Comparison of ENCODE assay signal across 24 mouse cellular contexts in the genomic region with DNA sequence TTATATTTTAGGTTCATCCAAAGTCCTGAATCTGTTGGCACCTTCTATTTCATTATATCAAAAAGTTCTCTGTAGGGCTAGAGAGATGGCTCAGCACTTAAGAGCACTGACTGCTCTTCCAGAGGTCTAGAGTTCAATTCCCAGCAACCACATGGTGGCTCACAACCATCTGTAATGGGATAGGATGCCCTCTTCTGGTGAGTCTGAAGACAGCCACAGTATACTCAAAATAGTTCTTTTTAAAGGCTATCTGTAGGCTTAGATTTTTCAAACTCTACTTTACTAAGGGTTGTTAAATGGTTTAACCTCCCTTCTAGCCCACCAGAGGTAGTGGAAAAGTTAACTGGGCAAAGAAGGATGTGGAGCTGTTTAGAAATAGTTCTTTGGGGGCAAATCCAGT. TPM values are rescaled to one million over a fixed set of nuclear protein-coding genes. Genes with fewer than 3 reads are reported as not detected.
DNase-seq lines count a peak whose midpoint lies in the region; ATAC-seq and TF ChIP-seq lines count a peak whose summit lies in the region.
"Had no signal": no experiment of that assay in that cellular context is flagged by ENCODE, and none has a peak within 500 bp of the region (broad histone marks: within the 10 kb centered on the region; RNA-seq: fewer than 3 reads in every experiment).

No protein-coding gene starts in this region.

- peak overlapping the region; percentile 85 for H3K27ac ChIP-seq in heart, adult 2 months
- H3K27ac ChIP-seq in heart, embryonic 12.5 days (ENCODE audit: poor library complexity, severe bottlenecking) = no peak overlapping the region
- H3K27ac ChIP-seq in kidney, adult 2 months (ENCODE audit: insufficient read depth, low read depth, low read length) = peak overlapping the region; percentile 67; the same call in 1 of the 2 replicates
- no peak overlapping the region for H3K27ac ChIP-seq in kidney, embryonic 14.5 days (ENCODE audit: low read depth, low read length)
- peak overlapping the region; percentile 29 for H3K27ac ChIP-seq in liver, adult 2 months (replicated peaks; ENCODE audit: insufficient read depth, low read depth, low read length)
- no peak overlapping the region for H3K27ac ChIP-seq in liver, embryonic 11.5 days (ENCODE audit: low read depth, low read length)
- no peak overlapping the region for H3K27ac ChIP-seq in MEL (ENCODE audit: control insufficient read depth, low read depth, low read length)
- no peak overlapping the region for H3K27ac ChIP-seq in forebrain, postnatal 0 days (ENCODE audit: low read depth, low read length)
- H3K27ac ChIP-seq: embryonic facial prominence, embryonic 15.5 days; forebrain, embryonic 10.5 days; heart, embryonic 15.5 days; hindbrain, embryonic 10.5 days; hindbrain, embryonic 14.5 days had no signal

- no peaks in the 10 kb centered on the region for H3K79me2 ChIP-seq in heart, adult 2 months (replicated peaks; ENCODE audit: control insufficient read depth, insufficient read depth, low read length)
- H3K79me2 ChIP-seq in liver, adult 2 months (ENCODE audit: control insufficient read depth, insufficient read depth, low read length) = no peaks in the 10 kb centered on the region
- H3K79me2 ChIP-seq in MEL (ENCODE audit: control insufficient read depth, insufficient read depth, low read length, poor library complexity) = no peaks in the 10 kb centered on the region

- peak; percentile 55 for TF ChIP-seq CTCF in heart, adult 2 months (IDR thresholded peaks at IDR 0.05)
- no peak for TF ChIP-seq CTCF in kidney, adult 2 months (conservative IDR thresholded peaks at IDR 0.05; ENCODE audit: insufficient read depth, insufficient read length, low read depth, low read length)
- TF ChIP-seq CTCF in liver, adult 2 months (IDR thresholded peaks at IDR 0.05; ENCODE audit: low read depth, low read length) = no peak
- TF ChIP-seq CTCF in MEL (IDR thresholded peaks at IDR 0.05 in 2 of 3, conservative IDR thresholded peaks at IDR 0.05 in 1 of 3; ENCODE audit: control insufficient read depth in 1 of 3, insufficient read depth in 1 of 3, low read depth in 2 of 3, low read length in 3 of 3, poor library complexity in 1 of 3, severe bottlenecking in 1 of 3) = peak in 2 of 3 experiments; percentile 10 to 56; a peak in 2 of 6 replicates
- no peak for TF ChIP-seq CTCF in forebrain, postnatal 0 days (IDR thresholded peaks at IDR 0.05; ENCODE audit: low read depth)

- peak; percentile 1; the same call in 1 of the 2 replicates for TF ChIP-seq RAD21 in MEL (IDR thresholded peaks at IDR 0.05; ENCODE audit: low read depth, low read length)

- H3K4me1 ChIP-seq in heart, adult 2 months (ENCODE audit: control insufficient read depth, insufficient read depth, low read length) = peaks cover 1% of the 10 kb centered on the region
- H3K4me1 ChIP-seq in heart, embryonic 12.5 days (replicated peaks) = no peaks in the 10 kb centered on the region
- H3K4me1 ChIP-seq in kidney, adult 2 months (ENCODE audit: control insufficient read depth, insufficient read depth, low read length) = peaks cover 2% of the 10 kb centered on the region; the same call in 1 of the 2 replicates
- H3K4me1 ChIP-seq in kidney, embryonic 14.5 days (ENCODE audit: control insufficient read depth, insufficient read depth, low read length) = no peaks in the 10 kb centered on the region
- H3K4me1 ChIP-seq in liver, adult 2 months (ENCODE audit: control insufficient read depth, insufficient read depth, low read length) = peaks cover 4% of the 10 kb centered on the region; the same call in 1 of the 2 replicates
- no peaks in the 10 kb centered on the region for H3K4me1 ChIP-seq in liver, embryonic 11.5 days (replicated peaks; ENCODE audit: control insufficient read depth, insufficient read depth, low read length)
- H3K4me1 ChIP-seq in MEL (ENCODE audit: control insufficient read depth in 1 of 2, insufficient read depth in 2 of 2, low read length in 2 of 2) = no peaks in the 10 kb centered on the region; a peak in 1 of 4 replicates
- no peaks in the 10 kb centered on the region for H3K4me1 ChIP-seq in forebrain, postnatal 0 days (ENCODE audit: insufficient read depth)
- H3K4me1 ChIP-seq: embryonic facial prominence, embryonic 15.5 days; forebrain, embryonic 10.5 days; hindbrain, embryonic 10.5 days had no signal

- no peak overlapping the region for H3K4me3 ChIP-seq in heart, adult 2 months
- H3K4me3 ChIP-seq in heart, embryonic 12.5 days = no peak overlapping the region
- H3K4me3 ChIP-seq in kidney, adult 2 months (ENCODE audit: insufficient read depth, low read depth, low read length) = no peak overlapping the region
- no peak overlapping the region for H3K4me3 ChIP-seq in kidney, embryonic 14.5 days (ENCODE audit: low read length)
- H3K4me3 ChIP-seq in liver, adult 2 months (ENCODE audit: insufficient read depth, low read depth, low read length) = no peak overlapping the region
- H3K4me3 ChIP-seq in liver, embryonic 11.5 days (ENCODE audit: low read depth, low read length) = no peak overlapping the region
- H3K4me3 ChIP-seq in MEL (ENCODE audit: control insufficient read depth in 1 of 2, insufficient read depth in 1 of 2, low read depth in 2 of 2, low read length in 2 of 2) = no peak overlapping the region
- no peak overlapping the region for H3K4me3 ChIP-seq in forebrain, postnatal 0 days (ENCODE audit: low read depth, low read length)
- H3K4me3 ChIP-seq: embryonic facial prominence, embryonic 15.5 days; erythroblast, embryonic 14.5 days; forebrain, embryonic 10.5 days; heart, embryonic 15.5 days; hindbrain, embryonic 10.5 days had no signal

- no peak for DNase-seq in heart, adult 2 months
- no peak for DNase-seq in kidney, adult 2 months
- DNase-seq in liver, adult 2 months (ENCODE audit: extremely low read depth, low read depth, low spot score) = no peak
- no peak for DNase-seq in liver, embryonic 11.5 days (ENCODE audit: low spot score)
- no peak for DNase-seq in MEL (ENCODE audit: low read depth, low spot score)
- no peak for DNase-seq in forebrain, postnatal 0 days
- DNase-seq: adrenal gland, adult 8-10 months; adrenal gland, postnatal 36 days; cerebellum, adult 11 months; cerebellum, adult 8-10 months; cerebellum, postnatal 14 days; embryo, embryonic 11 days; gastrocnemius, postnatal 10 days had no signal

- H3K4me2 ChIP-seq in heart, embryonic 12.5 days = no peak overlapping the region
- no peak overlapping the region for H3K4me2 ChIP-seq in kidney, embryonic 14.5 days (replicated peaks; ENCODE audit: low read depth, low read length)
- H3K4me2 ChIP-seq in liver, embryonic 11.5 days = no peak overlapping the region
- H3K4me2 ChIP-seq in forebrain, postnatal 0 days (ENCODE audit: low read depth) = no peak overlapping the region
- H3K4me2 ChIP-seq: embryonic facial prominence, embryonic 15.5 days; heart, embryonic 15.5 days; hindbrain, embryonic 14.5 days had no signal

- H3K9me3 ChIP-seq in heart, embryonic 12.5 days (replicated peaks) = no peaks in the 10 kb centered on the region; the same call in 1 of the 2 replicates
- H3K9me3 ChIP-seq in kidney, embryonic 14.5 days (ENCODE audit: control insufficient read depth, low read length) = no peaks in the 10 kb centered on the region
- no peaks in the 10 kb centered on the region for H3K9me3 ChIP-seq in liver, embryonic 11.5 days (ENCODE audit: control insufficient read depth, low read length)
- no peaks in the 10 kb centered on the region for H3K9me3 ChIP-seq in MEL (replicated peaks; ENCODE audit: insufficient read depth, low read length)
- H3K9me3 ChIP-seq in forebrain, postnatal 0 days (ENCODE audit: low read length) = no peaks in the 10 kb centered on the region
- H3K9me3 ChIP-seq: embryonic facial prominence, embryonic 15.5 days; forebrain, embryonic 10.5 days; heart, embryonic 15.5 days; hindbrain, embryonic 10.5 days had no signal

- intact Hi-C loops in heart, adult 2 months (cut with DNase I) = no loop called here

- H3K36me3 ChIP-seq in heart, adult 2 months (ENCODE audit: control insufficient read depth, insufficient read depth, low read length) = no peaks in the 10 kb centered on the region
- no peaks in the 10 kb centered on the region for H3K36me3 ChIP-seq in heart, embryonic 12.5 days
- no peaks in the 10 kb centered on the region for H3K36me3 ChIP-seq in kidney, adult 2 months (ENCODE audit: control insufficient read depth, insufficient read depth, low read length)
- H3K36me3 ChIP-seq in kidney, embryonic 14.5 days (ENCODE audit: control insufficient read depth, insufficient read depth, low read length) = no peaks in the 10 kb centered on the region
- H3K36me3 ChIP-seq in liver, adult 2 months (ENCODE audit: control insufficient read depth, insufficient read depth, low read length) = no peaks in the 10 kb centered on the region
- H3K36me3 ChIP-seq in liver, embryonic 11.5 days (ENCODE audit: control insufficient read depth, insufficient read depth, low read length) = no peaks in the 10 kb centered on the region
- peaks cover 0 to 2% of the 10 kb centered on the region in 2 experiments; a peak in 2 of 4 replicates for H3K36me3 ChIP-seq in MEL (ENCODE audit: control insufficient read depth in 1 of 2, insufficient read depth in 2 of 2, low read length in 2 of 2)
- H3K36me3 ChIP-seq in forebrain, postnatal 0 days (ENCODE audit: insufficient read depth) = no peaks in the 10 kb centered on the region
- H3K36me3 ChIP-seq: embryonic facial prominence, embryonic 15.5 days; forebrain, embryonic 10.5 days; heart, embryonic 15.5 days; hindbrain, embryonic 10.5 days had no signal

- no peaks in the 10 kb centered on the region for H3K27me3 ChIP-seq in heart, adult 2 months (ENCODE audit: control insufficient read depth, insufficient read depth, low read length)
- H3K27me3 ChIP-seq in heart, embryonic 12.5 days (replicated peaks) = no peaks in the 10 kb centered on the region
- H3K27me3 ChIP-seq in kidney, adult 2 months (replicated peaks; ENCODE audit: control insufficient read depth, insufficient read depth, low read length) = no peaks in the 10 kb centered on the region
- no peaks in the 10 kb centered on the region for H3K27me3 ChIP-seq in kidney, embryonic 14.5 days (ENCODE audit: control insufficient read depth, insufficient read depth, low read length)
- no peaks in the 10 kb centered on the region for H3K27me3 ChIP-seq in liver, adult 2 months (ENCODE audit: control insufficient read depth, insufficient read depth, low read length)
- no peaks in the 10 kb centered on the region for H3K27me3 ChIP-seq in liver, embryonic 11.5 days (replicated peaks; ENCODE audit: control insufficient read depth, insufficient read depth, low read length)
- H3K27me3 ChIP-seq in MEL (ENCODE audit: control insufficient read depth in 1 of 2, insufficient read depth in 2 of 2, low read length in 2 of 2) = no peaks in the 10 kb centered on the region
- H3K27me3 ChIP-seq in forebrain, postnatal 0 days (ENCODE audit: insufficient read depth, low read length) = no peaks in the 10 kb centered on the region
- H3K27me3 ChIP-seq: CH12.LX; embryonic facial prominence, embryonic 15.5 days; heart, embryonic 15.5 days had no signal

- no peak overlapping the region for H3K9ac ChIP-seq in heart, adult 2 months (ENCODE audit: low read depth, low read length)
- no peak overlapping the region for H3K9ac ChIP-seq in heart, embryonic 12.5 days
- no peak overlapping the region for H3K9ac ChIP-seq in kidney, embryonic 14.5 days (ENCODE audit: low read depth, low read length)
- no peak overlapping the region for H3K9ac ChIP-seq in liver, adult 2 months (ENCODE audit: low read depth, low read length)
- H3K9ac ChIP-seq in liver, embryonic 11.5 days (ENCODE audit: low read depth, low read length) = no peak overlapping the region
- no peak overlapping the region for H3K9ac ChIP-seq in MEL (ENCODE audit: control insufficient read depth, low read depth, low read length, poor library complexity, severe bottlenecking)
- H3K9ac ChIP-seq in forebrain, postnatal 0 days = no peak overlapping the region
- H3K9ac ChIP-seq: embryonic facial prominence, embryonic 15.5 days; heart, embryonic 15.5 days; hindbrain, embryonic 14.5 days had no signal

- no peak for TF ChIP-seq POLR2A in heart, adult 2 months (IDR thresholded peaks at IDR 0.05; ENCODE audit: insufficient read depth, low read depth, low read length)
- TF ChIP-seq POLR2A in kidney, adult 2 months (IDR thresholded peaks at IDR 0.05; ENCODE audit: low read depth, low read length) = no peak
- TF ChIP-seq POLR2A in liver, adult 2 months (IDR thresholded peaks at IDR 0.05; ENCODE audit: extremely low read depth, insufficient read depth, low read length) = no peak
- TF ChIP-seq POLR2A in MEL (IDR thresholded peaks at IDR 0.05; ENCODE audit: control insufficient read depth in 1 of 2, insufficient read depth in 1 of 2, low read depth in 1 of 2, low read length in 2 of 2, poor library complexity in 1 of 2) = no peak

- TF ChIP-seq EP300 in heart, adult 2 months (IDR thresholded peaks at IDR 0.05; ENCODE audit: insufficient read depth, low read depth, low read length) = no peak
- no peak for TF ChIP-seq EP300 in MEL (IDR thresholded peaks at IDR 0.05; ENCODE audit: low read depth in 1 of 2, low read length in 2 of 2)

- no peak for ATAC-seq in heart, embryonic 12.5 days (ENCODE audit: insufficient number of reproducible peaks, low FRiP score)
- ATAC-seq in kidney, embryonic 14.5 days (ENCODE audit: low FRiP score, low TSS enrichment) = no peak
- no peak for ATAC-seq in liver, embryonic 11.5 days (replicated peaks; ENCODE audit: low FRiP score)
- ATAC-seq in forebrain, postnatal 0 days = no peak
- ATAC-seq: forebrain, embryonic 14.5 days; inflammation-experienced regulatory T-cells, adult 6 months had no signal

RNA-seq across cellular contexts. Expression of gene Aaed1, which starts 7.3 kb away (rescaled TPM):
- 10 to 100 TPM; 55.7 to 65.7 TPM for total RNA-seq in heart, adult 2 months (2021)
- polyA plus RNA-seq in heart, adult 2 months (2012; rRNA removed) = 19.6 and 28.4 TPM in 2 replicates
- polyA plus RNA-seq in heart, embryonic 12.5 days (2016; fragmentation: Nextera tagmentation; extraction: Ambion mirVana) = 89.0 and 93.6 TPM in 2 replicates
- 22.6 and 25.5 TPM in 2 replicates for polyA plus RNA-seq in kidney, adult 2 months (2012; rRNA removed)
- 32.7 and 47.0 TPM in 2 replicates for polyA plus RNA-seq in kidney, embryonic 14.5 days (2014; fragmentation: Nextera tagmentation; extraction: Ambion mirVana)
- 83.4 and 84.2 TPM in 2 replicates for total RNA-seq in liver, adult 2 months (2014; rRNA removed)
- polyA plus RNA-seq in liver, adult 2 months (2012; rRNA removed) = 20.8 and 21.1 TPM in 2 replicates
- 43.0 and 45.5 TPM in 2 replicates for polyA plus RNA-seq in liver, embryonic 11.5 days (2014; fragmentation: Nextera tagmentation; extraction: Ambion mirVana)
- total RNA-seq in MEL (2012; rRNA removed) = 4.2 and 4.4 TPM in 2 replicates
- polyA plus RNA-seq in MEL (2012; ENCODE audit: insufficient read depth in 1 of 2, insufficient read length in 2 of 2, low read depth in 1 of 2, low replicate concordance in 2 of 2, missing spikeins in 1 of 2) = 100 to 1,000 TPM in 1 of 2 experiments, 10 to 100 TPM in 1; 13.5 to 190 TPM
- total RNA-seq in forebrain, postnatal 0 days (2014; rRNA removed) = 9.8 and 13.5 TPM in 2 replicates
- polyA plus RNA-seq in forebrain, postnatal 0 days (2015; fragmentation: Nextera tagmentation; extraction: Ambion mirVana) = 7.2 and 9.1 TPM in 2 replicates

RNA-seq across cellular contexts. Expression of gene Cdc14b, which starts 44.7 kb away (rescaled TPM):
- total RNA-seq in heart, adult 2 months (2021) = 1 to 10 TPM; 8.7 to 8.8 TPM
- 8.2 and 19.8 TPM in 2 replicates for polyA plus RNA-seq in heart, adult 2 months (2012; rRNA removed)
- 21.7 and 22.1 TPM in 2 replicates for polyA plus RNA-seq in heart, embryonic 12.5 days (2016; fragmentation: Nextera tagmentation; extraction: Ambion mirVana)
- 7.5 and 7.7 TPM in 2 replicates for polyA plus RNA-seq in kidney, adult 2 months (2012; rRNA removed)
- polyA plus RNA-seq in kidney, embryonic 14.5 days (2014; fragmentation: Nextera tagmentation; extraction: Ambion mirVana) = 15.4 and 24.8 TPM in 2 replicates
- total RNA-seq in liver, adult 2 months (2014; rRNA removed) = 31.7 and 35.8 TPM in 2 replicates
- 6.7 and 7.6 TPM in 2 replicates for polyA plus RNA-seq in liver, adult 2 months (2012; rRNA removed)
- polyA plus RNA-seq in liver, embryonic 11.5 days (2014; fragmentation: Nextera tagmentation; extraction: Ambion mirVana) = 16.6 and 17.5 TPM in 2 replicates
- 18.7 and 22.2 TPM in 2 replicates for total RNA-seq in MEL (2012; rRNA removed)
- polyA plus RNA-seq in MEL (2012; ENCODE audit: insufficient read depth in 1 of 2, insufficient read length in 2 of 2, low read depth in 1 of 2, low replicate concordance in 2 of 2, missing spikeins in 1 of 2) = 10 to 100 TPM in 1 of 2 experiments, not detected in 1; 28.3 TPM
- 1.7 and 3.0 TPM in 2 replicates for total RNA-seq in forebrain, postnatal 0 days (2014; rRNA removed)
- 0.42 and 0.75 TPM in 2 replicates for polyA plus RNA-seq in forebrain, postnatal 0 days (2015; fragmentation: Nextera tagmentation; extraction: Ambion mirVana)
- polyA plus RNA-seq: erythroblast, embryonic 14.5 days had no signal

RNA-seq across cellular contexts. Expression of gene Ctsl, which starts 50.9 kb away (rescaled TPM):
- 100 to 1,000 TPM; 221 to 288 TPM for total RNA-seq in heart, adult 2 months (2021)
- polyA plus RNA-seq in heart, adult 2 months (2012; rRNA removed) = 90.0 and 166 TPM in 2 replicates
- 266 and 280 TPM in 2 replicates for polyA plus RNA-seq in heart, embryonic 12.5 days (2016; fragmentation: Nextera tagmentation; extraction: Ambion mirVana)
- polyA plus RNA-seq in kidney, adult 2 months (2012; rRNA removed) = 344 and 370 TPM in 2 replicates
- polyA plus RNA-seq in kidney, embryonic 14.5 days (2014; fragmentation: Nextera tagmentation; extraction: Ambion mirVana) = 283 and 323 TPM in 2 replicates
- 624 and 654 TPM in 2 replicates for total RNA-seq in liver, adult 2 months (2014; rRNA removed)
- 252 and 300 TPM in 2 replicates for polyA plus RNA-seq in liver, adult 2 months (2012; rRNA removed)
- polyA plus RNA-seq in liver, embryonic 11.5 days (2014; fragmentation: Nextera tagmentation; extraction: Ambion mirVana) = 160 and 164 TPM in 2 replicates
- total RNA-seq in MEL (2012; rRNA removed) = 20.1 and 22.5 TPM in 2 replicates
- polyA plus RNA-seq in MEL (2012; ENCODE audit: insufficient read depth in 1 of 2, insufficient read length in 2 of 2, low read depth in 1 of 2, low replicate concordance in 2 of 2, missing spikeins in 1 of 2) = 10 to 100 TPM in 1 of 2 experiments, not detected in 1; 39.2 TPM
- 138 and 149 TPM in 2 replicates for total RNA-seq in forebrain, postnatal 0 days (2014; rRNA removed)
- 161 and 182 TPM in 2 replicates for polyA plus RNA-seq in forebrain, postnatal 0 days (2015; fragmentation: Nextera tagmentation; extraction: Ambion mirVana)

Comparison
In these comparisons a context has a peak if more than half of its experiments do, and no peak if none do; other contexts are left out.
1. H3K27ac ChIP-seq: peak in heart, adult 2 months (single experiment), kidney, adult 2 months (single experiment) and liver, adult 2 months (single experiment); none in heart, embryonic 12.5 days (single experiment), kidney, embryonic 14.5 days (single experiment), liver, embryonic 11.5 days (single experiment), MEL (single experiment) and forebrain, postnatal 0 days (single experiment).
2. CTCF ChIP-seq: peak in heart, adult 2 months (single experiment) and MEL (2 of 3); none in kidney, adult 2 months (single experiment), liver, adult 2 months (single experiment) and forebrain, postnatal 0 days (single experiment).